Mouse (Mus musculus) kidney, embryonic 15.5 days (tissue): ENCODE results near the gene Dock10. TPM values are rescaled to one million over a fixed set of nuclear protein-coding genes. Genes with fewer than 3 reads are reported as not detected.

ENCODE experiments used
- ATAC-seq: fragments of 200-750 bp; cut with Nextera tagmentation; replicated peaks from 2 replicates; pipeline ENCODE4 v1.8.0; 2017; ENCODE audit warnings: moderate TSS enrichment; ENCODE audit not compliant: low FRiP score
- H3K27ac ChIP-seq: fragments of 300-500 bp; sonication (generic); 2 replicates; pipeline ENCODE4 v1.5.1; 2015; ENCODE audit warnings: mild to moderate bottlenecking, inconsistent platforms
- H3K27me3 ChIP-seq: fragments of 300-500 bp; sonication (generic); 2 replicates; pipeline ENCODE4 v1.6.1; 2015; ENCODE audit warnings: inconsistent platforms
- H3K36me3 ChIP-seq: fragments of 300-500 bp; sonication (generic); 2 replicates; pipeline ENCODE4 v1.6.1; 2015; ENCODE audit warnings: inconsistent platforms
- H3K4me1 ChIP-seq: fragments of 300-500 bp; sonication (generic); 2 replicates; pipeline ENCODE4 v1.6.1; 2015; ENCODE audit warnings: inconsistent platforms
- H3K4me2 ChIP-seq: fragments of 300-500 bp; sonication (generic); 2 replicates; pipeline ENCODE4 v1.6.1; 2015; ENCODE audit warnings: moderate library complexity, mild to moderate bottlenecking, inconsistent platforms
- H3K4me3 ChIP-seq: fragments of 300-500 bp; sonication (generic); replicated peaks from 2 replicates; pipeline ENCODE4 v1.5.1; 2015; ENCODE audit warnings: mild to moderate bottlenecking, inconsistent platforms
- H3K9ac ChIP-seq: fragments of 300-500 bp; sonication (generic); 2 replicates; pipeline ENCODE4 v1.6.1; 2015; ENCODE audit warnings: mild to moderate bottlenecking, inconsistent platforms
- H3K9me3 ChIP-seq: fragments of 300-500 bp; sonication (generic); replicated peaks from 2 replicates; pipeline ENCODE4 v1.6.1; 2016; ENCODE audit warnings: inconsistent platforms
- WGBS: fragments of 180-500 bp; shearing (Covaris S2); methylation state at CpG from one replicate; pipeline ENCODE4 v1.1.7; 2015; ENCODE audit warnings: mixed read lengths; 5-methylcytosine and 5-hydroxymethylcytosine counted together
- polyA plus RNA-seq: library from polyadenylated mRNA; unstranded; fragments of >200 nt; fragmentation: Nextera tagmentation; extraction: Ambion mirVana; gene quantifications from 2 replicates; pipeline ENCODE4 v1.2.1, GENCODE M21; 2015

Dock10 gene
- polyA plus RNA-seq, 1 experiment from 2014 or later: 4.6 TPM

- H3K4me1 ChIP-seq: no peaks in the 10 kb centered on the region
- H3K4me3 ChIP-seq: no peak overlapping the region
- 79% methylated on average over 3 of the region's 3 CpGs for WGBS
- no peaks in the 10 kb centered on the region for H3K36me3 ChIP-seq
- H3K27ac ChIP-seq: no peak overlapping the region
- H3K27me3 ChIP-seq: no peaks in the 10 kb centered on the region
- ATAC-seq: no peak
- H3K9me3 ChIP-seq: no peaks in the 10 kb centered on the region
- no peak overlapping the region for H3K9ac ChIP-seq
- H3K4me2 ChIP-seq: no peak overlapping the region
Observed at GRCm38 (mm10) chr1:80646602-80647001, 111.7 kb downstream of the Dock10 start.

- Histone ChIP-seq H3K4me1 (no peaks in the 10 kb centered on the region), H3K9ac (no peak overlapping the region), H3K36me3 (no peaks in the 10 kb centered on the region), H3K9me3 (no peaks in the 10 kb centered on the region), H3K4me2 (no peak overlapping the region), H3K4me3 (no peak overlapping the region), H3K27ac (no peak overlapping the region), H3K27me3 (no peaks in the 10 kb centered on the region)
- no peak for ATAC-seq
- WGBS: 81% methylated on average over 4 of the region's 4 CpGs
Observed at GRCm38 (mm10) chr1:80643866-80644451, 114.4 kb downstream of the Dock10 start.

DNA sequence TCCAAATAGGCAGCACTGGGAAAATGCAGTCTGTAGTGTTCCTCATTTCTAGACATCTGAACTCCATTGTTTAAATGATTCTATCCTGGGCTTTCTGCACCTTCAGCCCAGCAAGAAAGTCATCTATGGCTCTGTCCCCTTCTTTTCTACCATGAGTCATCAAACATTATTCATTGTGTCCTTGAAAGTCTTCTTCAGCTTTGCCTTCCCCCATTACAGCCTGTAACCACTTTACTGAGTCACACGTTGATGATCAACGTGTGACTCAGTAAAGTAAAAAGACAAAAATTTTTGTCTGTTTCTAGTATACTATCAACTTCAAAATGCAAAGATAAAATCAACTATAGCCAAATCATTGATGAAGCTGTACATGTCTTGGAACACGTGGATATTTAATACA is 116.5 kb downstream of the Dock10 start:
- ATAC-seq: no peak
- Histone ChIP-seq H3K4me3 (no peak overlapping the region), H3K4me1 (no peaks in the 10 kb centered on the region), H3K36me3 (no peaks in the 10 kb centered on the region), H3K9me3 (no peaks in the 10 kb centered on the region), H3K27ac (no peak overlapping the region), H3K4me2 (no peak overlapping the region), H3K27me3 (no peaks in the 10 kb centered on the region), H3K9ac (no peak overlapping the region)
- WGBS: 86% methylated on average over 3 of the region's 3 CpGs

- H3K9me3 ChIP-seq: no peaks in the 10 kb centered on the region
- H3K27me3 ChIP-seq: no peaks in the 10 kb centered on the region
- WGBS: 93% methylated on average over 1 of the region's 1 CpGs
- no peak for ATAC-seq
- H3K36me3 ChIP-seq: no peaks in the 10 kb centered on the region
- no peak overlapping the region for H3K9ac ChIP-seq
- H3K4me2 ChIP-seq: no peak overlapping the region
- H3K27ac ChIP-seq: no peak overlapping the region
- H3K4me3 ChIP-seq: no peak overlapping the region
- H3K4me1 ChIP-seq: no peaks in the 10 kb centered on the region
Observed at GRCm38 (mm10) chr1:80641288-80641687, 117.0 kb downstream of the Dock10 start.

- no peak for ATAC-seq
- Histone ChIP-seq H3K9me3 (no peaks in the 10 kb centered on the region), H3K27me3 (no peaks in the 10 kb centered on the region), H3K36me3 (no peaks in the 10 kb centered on the region), H3K4me3 (no peak overlapping the region), H3K4me2 (no peak overlapping the region), H3K27ac (no peak overlapping the region), H3K9ac (no peak overlapping the region), H3K4me1 (no peaks in the 10 kb centered on the region)
- 86% methylated on average over 1 of the region's 1 CpGs for WGBS
Observed at GRCm38 (mm10) chr1:80639553-80639952, 118.8 kb downstream of the Dock10 start.

- no peaks in the 10 kb centered on the region for H3K9me3 ChIP-seq
- no peak overlapping the region for H3K27ac ChIP-seq
Observed at GRCm38 (mm10) chr1:80637214-80637705, 121.1 kb downstream of the Dock10 start.

DNA sequence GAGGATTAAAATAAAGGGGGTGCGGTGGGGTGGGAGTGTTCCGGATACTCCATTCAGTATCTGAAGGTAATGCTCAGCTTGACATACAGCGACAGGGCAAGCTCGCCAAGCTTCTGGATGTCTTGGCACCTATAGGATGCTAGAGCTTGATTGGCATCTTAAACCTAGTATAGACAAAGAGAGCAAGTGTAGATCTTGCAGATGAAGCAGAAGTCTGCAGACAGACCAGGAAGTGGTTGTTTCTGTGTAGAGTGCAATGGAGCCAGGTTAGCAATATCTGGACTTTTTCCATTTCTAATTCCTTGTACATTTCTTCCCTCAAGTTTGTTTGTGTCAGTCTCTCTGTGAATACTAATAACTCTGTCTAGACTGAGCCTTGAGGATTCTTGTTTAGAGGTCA is 122.5 kb downstream of the Dock10 start:
- Histone ChIP-seq H3K4me1 (no peaks in the 10 kb centered on the region), H3K27ac (no peak overlapping the region), H3K9ac (no peak overlapping the region), H3K36me3 (no peaks in the 10 kb centered on the region), H3K9me3 (no peaks in the 10 kb centered on the region), H3K4me2 (no peak overlapping the region), H3K27me3 (no peaks in the 10 kb centered on the region), H3K4me3 (no peak overlapping the region)
- ATAC-seq: no peak
- WGBS: 97% methylated on average over 4 of the region's 4 CpGs

More at GRCm38 (mm10) chr1:80637214-80637705, 121.1 kb downstream of the Dock10 start:
- no peak overlapping the region for H3K4me2 ChIP-seq
- no peaks in the 10 kb centered on the region for H3K4me1 ChIP-seq
- no peak for ATAC-seq
- H3K27me3 ChIP-seq: no peaks in the 10 kb centered on the region
- H3K36me3 ChIP-seq: no peaks in the 10 kb centered on the region
- no peak overlapping the region for H3K9ac ChIP-seq
- WGBS: 64% methylated on average over 4 of the region's 4 CpGs
- H3K4me3 ChIP-seq: no peak overlapping the region

DNA sequence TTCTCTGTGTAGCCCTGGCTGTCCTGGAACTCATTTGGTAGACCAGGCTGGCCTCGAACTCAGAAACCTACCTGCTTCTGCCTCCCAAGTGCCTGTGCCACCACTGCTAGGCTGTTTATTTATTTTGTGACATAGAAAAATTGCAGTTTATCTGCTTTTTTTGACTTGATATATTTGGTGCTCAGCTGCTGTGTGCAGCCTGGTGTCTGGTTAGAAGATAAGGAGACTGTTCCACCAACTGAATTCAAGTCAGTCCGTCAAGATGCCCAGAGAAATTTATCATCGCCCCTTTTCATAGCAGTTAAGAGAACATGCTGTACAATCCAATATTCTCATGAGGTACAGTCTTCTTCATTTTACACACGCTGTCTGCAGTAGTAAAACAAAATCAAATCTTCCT is 124.8 kb downstream of the Dock10 start:
- no peak overlapping the region for H3K9ac ChIP-seq
- H3K4me3 ChIP-seq: no peak overlapping the region
- 89% methylated on average over 4 of the region's 4 CpGs for WGBS
- H3K4me2 ChIP-seq: no peak overlapping the region
- no peak for ATAC-seq
- H3K27ac ChIP-seq: no peak overlapping the region
- no peaks in the 10 kb centered on the region for H3K4me1 ChIP-seq
- H3K27me3 ChIP-seq: no peaks in the 10 kb centered on the region
- no peaks in the 10 kb centered on the region for H3K36me3 ChIP-seq
- no peaks in the 10 kb centered on the region for H3K9me3 ChIP-seq

DNA sequence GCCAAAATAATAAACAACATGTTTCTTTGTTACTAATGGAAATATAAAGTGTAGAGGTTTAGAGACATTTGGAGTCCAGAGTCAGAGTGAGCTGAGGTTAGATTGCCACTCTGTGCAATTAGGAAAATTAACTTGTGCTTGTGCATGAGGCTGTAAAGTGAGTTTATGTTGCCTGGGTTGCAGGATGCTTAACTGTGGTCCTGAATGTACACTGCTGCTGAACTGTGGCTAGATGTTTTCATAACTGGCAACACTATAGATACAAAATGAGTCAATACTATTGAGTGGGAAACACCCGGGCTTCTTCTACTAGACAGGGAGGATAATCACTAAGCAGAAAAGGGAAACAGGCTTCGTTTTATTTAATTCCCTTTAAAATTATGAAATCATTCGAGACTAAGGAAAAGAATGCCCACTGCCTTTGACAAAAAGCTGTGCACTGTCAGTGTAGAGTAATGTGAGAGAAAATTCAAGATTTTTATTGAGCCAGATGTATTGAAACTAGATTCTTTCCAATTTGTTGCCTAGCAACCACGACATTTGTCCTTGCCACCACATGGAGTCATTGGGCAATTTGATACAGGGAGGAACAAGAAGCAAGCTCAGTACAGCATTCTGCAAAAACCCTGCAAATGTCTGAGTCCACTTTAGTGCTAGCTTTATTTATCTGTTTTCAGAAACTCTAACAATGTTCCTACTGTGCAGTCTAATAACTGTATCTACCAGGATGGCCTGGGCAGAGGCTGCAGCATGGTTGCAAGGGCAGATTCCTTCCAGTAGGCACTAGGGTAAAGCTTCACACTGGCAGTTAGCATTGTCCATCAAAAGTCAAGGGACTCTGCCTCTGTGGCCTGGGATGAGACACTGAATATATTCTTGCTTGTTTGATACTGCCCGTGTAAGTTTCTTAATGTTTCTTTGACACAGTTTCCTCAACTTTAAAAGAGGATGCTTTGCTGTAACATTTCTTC is 127.9 kb downstream of the Dock10 start:
- Histone ChIP-seq H3K36me3 (no peaks in the 10 kb centered on the region), H3K4me1 (no peaks in the 10 kb centered on the region), H3K4me2 (no peak overlapping the region), H3K27me3 (no peaks in the 10 kb centered on the region), H3K9ac (no peak overlapping the region), H3K9me3 (no peaks in the 10 kb centered on the region), H3K27ac (no peak overlapping the region), H3K4me3 (no peak overlapping the region)
- no peak for ATAC-seq
- 65% methylated on average over 5 of the region's 5 CpGs for WGBS

- Histone ChIP-seq H3K9me3 (no peaks in the 10 kb centered on the region), H3K27ac (no peak overlapping the region), H3K9ac (no peak overlapping the region), H3K4me2 (no peak overlapping the region), H3K36me3 (no peaks in the 10 kb centered on the region), H3K4me3 (no peak overlapping the region), H3K4me1 (no peaks in the 10 kb centered on the region), H3K27me3 (no peaks in the 10 kb centered on the region)
- no peak for ATAC-seq
Observed at GRCm38 (mm10) chr1:80628054-80628453, 130.3 kb downstream of the Dock10 start.

DNA sequence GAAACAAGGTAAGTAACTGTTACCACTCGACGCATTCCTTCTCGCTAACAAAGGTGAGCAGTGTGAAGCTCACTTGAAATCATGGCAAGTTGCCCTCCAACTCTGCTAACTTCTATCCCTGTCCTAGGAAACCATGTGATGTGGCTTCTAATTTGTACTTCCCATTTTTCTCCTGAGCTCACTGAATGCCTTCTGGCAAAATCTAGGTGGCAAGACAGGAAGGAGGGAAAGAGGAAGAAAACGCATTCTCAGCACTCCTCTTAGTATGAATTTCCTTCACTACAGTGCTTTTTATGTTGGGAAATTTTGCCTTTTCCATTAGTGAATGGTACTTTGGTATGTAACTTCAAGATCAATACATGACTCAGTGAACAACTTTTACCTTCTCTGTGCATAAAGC is 131.5 kb downstream of the Dock10 start:
- Histone ChIP-seq H3K9me3 (no peaks in the 10 kb centered on the region), H3K4me1 (no peaks in the 10 kb centered on the region), H3K4me2 (no peak overlapping the region), H3K9ac (no peak overlapping the region), H3K36me3 (no peaks in the 10 kb centered on the region), H3K4me3 (no peak overlapping the region), H3K27me3 (no peaks in the 10 kb centered on the region), H3K27ac (no peak overlapping the region)
- no peak for ATAC-seq
- WGBS: 92% methylated on average over 4 of the region's 4 CpGs

DNA sequence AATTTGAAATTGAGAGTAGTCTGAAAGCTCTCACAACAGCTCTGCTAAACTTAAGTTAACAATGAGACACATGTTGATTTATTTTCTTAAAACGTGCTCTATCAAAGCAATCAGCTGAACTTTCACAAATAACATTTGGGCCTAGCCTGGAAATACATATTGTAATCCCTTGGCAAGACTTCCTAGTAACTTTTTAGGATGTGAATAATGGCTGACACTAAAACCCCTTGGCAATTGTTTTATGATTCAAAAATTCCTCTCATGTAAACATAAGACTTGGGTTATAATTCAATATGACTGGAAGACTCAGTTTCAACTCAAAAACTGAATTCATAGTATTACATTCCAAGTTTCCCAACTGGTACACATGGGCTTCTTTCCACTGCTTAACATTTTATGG is 133.0 kb downstream of the Dock10 start:
- no peak for ATAC-seq
- 44% methylated on average over 1 of the region's 1 CpGs for WGBS
- H3K27ac ChIP-seq: no peak overlapping the region
- no peak overlapping the region for H3K4me2 ChIP-seq
- no peaks in the 10 kb centered on the region for H3K36me3 ChIP-seq
- no peaks in the 10 kb centered on the region for H3K4me1 ChIP-seq
- no peak overlapping the region for H3K4me3 ChIP-seq
- H3K9ac ChIP-seq: no peak overlapping the region
- no peaks in the 10 kb centered on the region for H3K27me3 ChIP-seq
- H3K9me3 ChIP-seq: no peaks in the 10 kb centered on the region
